Mouse (Mus musculus) hindbrain, embryonic 11.5 days (tissue): ENCODE measurements around the gene Mrpl45. TPM values are rescaled to one million over a fixed set of nuclear protein-coding genes. Genes with fewer than 3 reads are reported as not detected.
A peak's percentile ranks its signal among the peaks of the same experiment; 100 is the strongest.
"Not testable (repeated sequence)": the region's sequence is repeated elsewhere in the genome, so short reads cannot be mapped to it uniquely, and the experiment has no call there.

Source experiments
- ATAC-seq: fragments of 200-750 bp; cut with Nextera tagmentation; 2 replicates; pipeline ENCODE4 v1.8.0; 2017; ENCODE audit warnings: mild to moderate bottlenecking, moderate TSS enrichment, moderate library complexity; ENCODE audit not compliant: low FRiP score
- DNase-seq: peaks from one replicate; pipeline ENCODE4 v3.0.0-alpha.2; 2015; ENCODE audit warnings: low spot score
- H3K27ac ChIP-seq: fragments of 300-500 bp; sonication (generic); 2 replicates; pipeline ENCODE4 v1.5.1; 2014; ENCODE audit warnings: mild to moderate bottlenecking, low read depth, low read length
- H3K27me3 ChIP-seq: fragments of 300-500 bp; sonication (generic); 2 replicates; pipeline ENCODE4 v1.6.1; 2014; ENCODE audit warnings: mild to moderate bottlenecking, low read length, moderate library complexity, mixed read lengths; ENCODE audit not compliant: control insufficient read depth, insufficient read depth
- H3K36me3 ChIP-seq: fragments of 300-500 bp; sonication (generic); 2 replicates; pipeline ENCODE4 v1.6.1; 2014; ENCODE audit warnings: mild to moderate bottlenecking, low read length, moderate library complexity, mixed read lengths; ENCODE audit not compliant: control insufficient read depth, insufficient read depth
- H3K4me1 ChIP-seq: fragments of 300-500 bp; sonication (generic); replicated peaks from 2 replicates; pipeline ENCODE4 v1.6.1; 2014; ENCODE audit warnings: low read length, mixed read lengths; ENCODE audit not compliant: control insufficient read depth, insufficient read depth
- H3K4me2 ChIP-seq: fragments of 300-500 bp; sonication (generic); replicated peaks from 2 replicates; pipeline ENCODE4 v1.6.1; 2014; ENCODE audit warnings: mild to moderate bottlenecking, low read depth, low read length
- H3K4me3 ChIP-seq: fragments of 300-500 bp; sonication (generic); 2 replicates; pipeline ENCODE4 v1.5.1; 2014; ENCODE audit warnings: low read depth, low read length
- H3K9ac ChIP-seq: fragments of 300-500 bp; sonication (generic); 2 replicates; pipeline ENCODE4 v1.6.1; 2014; ENCODE audit warnings: low read depth, low read length
- H3K9me3 ChIP-seq: fragments of 300-500 bp; sonication (generic); 2 replicates; pipeline ENCODE4 v1.6.1; 2016; ENCODE audit warnings: low read length; ENCODE audit not compliant: control insufficient read depth
- WGBS: fragments of 180-500 bp; shearing (Covaris S2); extraction: QIAGEN DNeasy Blood & Tissue Kit; methylation state at CpG from one replicate; pipeline ENCODE4 v1.1.7; 2014; 5-methylcytosine and 5-hydroxymethylcytosine counted together
- polyA plus RNA-seq: library from polyadenylated mRNA; unstranded; fragments of >200 nt; fragmentation: Nextera tagmentation; extraction: Ambion mirVana; gene quantifications from 2 replicates; pipeline ENCODE4 v1.2.1, GENCODE M21; 2014

Mrpl45 gene
- polyA plus RNA-seq, 1 experiment from 2014 or later, result 51.4 TPM

- Histone ChIP-seq H3K9ac (no peak overlapping the region), H3K4me1 (peaks cover 3% of the 10 kb centered on the region; the same call in 1 of the 2 replicates), H3K36me3 (no peaks in the 10 kb centered on the region), H3K4me3 (no peak overlapping the region), H3K4me2 (no peak overlapping the region), H3K27ac (no peak overlapping the region), H3K9me3 (no peaks in the 10 kb centered on the region), H3K27me3 (peaks cover 4% of the 10 kb centered on the region; the same call in 1 of the 2 replicates)
- DNase-seq, result no peak
- WGBS, result 93% methylated on average over 11 of the region's 11 CpGs
- ATAC-seq, result no peak
Measured at GRCm38 (mm10) chr11:97307294-97308069, 8.0 kb upstream of the Mrpl45 start.

GRCm38 (mm10) chr11:97308806-97309450, 6.6 kb upstream of the Mrpl45 start:
- Histone ChIP-seq H3K36me3 (no peaks in the 10 kb centered on the region), H3K4me2 (no peak overlapping the region; the same call in 1 of the 2 replicates), H3K9me3 (no peaks in the 10 kb centered on the region), H3K9ac (no peak overlapping the region), H3K4me1 (peaks cover 3% of the 10 kb centered on the region; the same call in 1 of the 2 replicates), H3K4me3 (no peak overlapping the region), H3K27me3 (peaks cover 4% of the 10 kb centered on the region; the same call in 1 of the 2 replicates), H3K27ac (no peak overlapping the region)
- DNase-seq, result no peak
- WGBS, result 44% methylated on average over 3 of the region's 3 CpGs
- no peak for ATAC-seq

- H3K27me3 ChIP-seq, result peaks cover 4% of the 10 kb centered on the region; the same call in 1 of the 2 replicates
- DNase-seq (peak; percentile 51), ATAC-seq (no peak)
- no peaks in the 10 kb centered on the region for H3K9me3 ChIP-seq
- H3K4me1 ChIP-seq, result peaks cover 3% of the 10 kb centered on the region; the same call in 1 of the 2 replicates
- no peaks in the 10 kb centered on the region for H3K36me3 ChIP-seq
- H3K4me2 ChIP-seq, result peak overlapping the region; percentile 65
- 4% methylated on average over 9 of the region's 9 CpGs for WGBS
- H3K4me3 ChIP-seq, result peak overlapping the region; percentile 35
- no peak overlapping the region for H3K27ac ChIP-seq
- peak overlapping the region; percentile 57 for H3K9ac ChIP-seq
Measured at GRCm38 (mm10) chr11:97309451-97309836, 6.1 kb upstream of the Mrpl45 start.

GRCm38 (mm10) chr11:97309911-97310571, 5.5 kb upstream of the Mrpl45 start:
- under 1% methylated on average over 25 of the region's 25 CpGs for WGBS
- Histone ChIP-seq H3K9ac (peak overlapping the region; percentile 57), H3K4me2 (peak overlapping the region; percentile 65), H3K27ac (no peak overlapping the region), H3K4me1 (peaks cover 3% of the 10 kb centered on the region; the same call in 1 of the 2 replicates), H3K4me3 (peak overlapping the region; percentile 35), H3K9me3 (no peaks in the 10 kb centered on the region), H3K36me3 (no peaks in the 10 kb centered on the region), H3K27me3 (peaks cover 4% of the 10 kb centered on the region; the same call in 1 of the 2 replicates)
- DNase-seq, result peak; percentile 84
- ATAC-seq, result peak; percentile 59

GRCm38 (mm10) chr11:97310895-97311631, 4.5 kb upstream of the Mrpl45 start:
- H3K4me1 ChIP-seq, result peaks cover 3% of the 10 kb centered on the region; the same call in 1 of the 2 replicates
- H3K36me3 ChIP-seq, result no peaks in the 10 kb centered on the region
- peak overlapping the region; percentile 65 for H3K4me2 ChIP-seq
- peak overlapping the region; percentile 40; the same call in 1 of the 2 replicates for H3K9ac ChIP-seq
- peak overlapping the region; percentile 19; the same call in 1 of the 2 replicates for H3K4me3 ChIP-seq
- peaks cover 4% of the 10 kb centered on the region; the same call in 1 of the 2 replicates for H3K27me3 ChIP-seq
- WGBS, result 6% methylated on average over 18 of the region's 18 CpGs
- no peak overlapping the region for H3K27ac ChIP-seq
- ATAC-seq (no peak), DNase-seq (peak; percentile 55)
- H3K9me3 ChIP-seq, result no peaks in the 10 kb centered on the region

GRCm38 (mm10) chr11:97312871-97313270, 2.6 kb upstream of the Mrpl45 start:
- not testable (repeated sequence) for DNase-seq, H3K4me3 ChIP-seq
- WGBS, result 85% methylated on average over 1 of the region's 1 CpGs

GRCm38 (mm10) chr11:97314110-97314509, 1.4 kb upstream of the Mrpl45 start:
- Histone ChIP-seq H3K4me1 (peaks cover 3% of the 10 kb centered on the region; the same call in 1 of the 2 replicates), H3K27ac (no peak overlapping the region), H3K4me3 (no peak overlapping the region), H3K9ac (no peak overlapping the region), H3K4me2 (no peak overlapping the region), H3K9me3 (no peaks in the 10 kb centered on the region), H3K36me3 (no peaks in the 10 kb centered on the region), H3K27me3 (peaks cover 4% of the 10 kb centered on the region; the same call in 1 of the 2 replicates)
- DNase-seq, result peak; percentile 36
- no peak for ATAC-seq
- WGBS, result 96% methylated on average over 3 of the region's 3 CpGs

More at GRCm38 (mm10) chr11:97312871-97313270, 2.6 kb upstream of the Mrpl45 start:
- H3K27me3 ChIP-seq, H3K36me3 ChIP-seq, H3K4me2 ChIP-seq, H3K27ac ChIP-seq, ATAC-seq, H3K4me1 ChIP-seq, H3K9me3 ChIP-seq, H3K9ac ChIP-seq: not testable (repeated sequence)
